Comparison of ENCODE assay signal across 10 mouse cellular contexts in genomic region chr2:17932932-17933790, GRCm38 (mm10).
DNase-seq lines count a peak whose midpoint lies in the region; ATAC-seq and TF ChIP-seq lines count a peak whose summit lies in the region.
"Had no signal": no experiment of that assay in that cellular context is flagged by ENCODE, and none has a peak within 500 bp of the region (broad histone marks: within the 10 kb centered on the region; RNA-seq: fewer than 3 reads in every experiment).

No protein-coding gene starts in this region.

- peak overlapping the region; percentile 79 for H3K27ac ChIP-seq in heart, embryonic 16.5 days (ENCODE audit: low read length)
- H3K27ac ChIP-seq in hindbrain, embryonic 12.5 days = peak overlapping the region; percentile 52; the same call in 1 of the 2 replicates
- H3K27ac ChIP-seq in midbrain, postnatal 0 days (ENCODE audit: low read depth, low read length) = no peak overlapping the region

- H3K4me2 ChIP-seq in heart, embryonic 16.5 days (ENCODE audit: low read depth, low read length) = peak overlapping the region; percentile 59
- H3K4me2 ChIP-seq in hindbrain, embryonic 12.5 days (replicated peaks) = peak overlapping the region; percentile 45
- peak overlapping the region; percentile 45 for H3K4me2 ChIP-seq in midbrain, postnatal 0 days (ENCODE audit: low read depth, low read length, poor library complexity, severe bottlenecking)

- 0 out of 2 replicates have a peak, but pooled peaks cover 4% of the 10 kb centered on the region for H3K9me3 ChIP-seq in heart, embryonic 16.5 days (replicated peaks; ENCODE audit: control insufficient read depth, low read length)
- H3K9me3 ChIP-seq in hindbrain, embryonic 12.5 days (replicated peaks) = no peaks in the 10 kb centered on the region
- no peaks in the 10 kb centered on the region for H3K9me3 ChIP-seq in midbrain, postnatal 0 days (ENCODE audit: low read length)

- no peak for TF ChIP-seq CTCF in midbrain, postnatal 0 days (IDR thresholded peaks at IDR 0.05)

- peak; percentile 43; the same call in 1 of the 2 replicates for ATAC-seq in heart, embryonic 16.5 days (replicated peaks; ENCODE audit: extremely low read depth, insufficient read depth, low FRiP score)
- ATAC-seq in hindbrain, embryonic 12.5 days (ENCODE audit: low FRiP score) = peak; percentile 65
- ATAC-seq in midbrain, postnatal 0 days (ENCODE audit: low FRiP score) = no peak

- peaks cover 12% of the 10 kb centered on the region for H3K4me1 ChIP-seq in heart, embryonic 16.5 days (ENCODE audit: control insufficient read depth, insufficient read depth, low read length)
- peaks cover 15% of the 10 kb centered on the region for H3K4me1 ChIP-seq in hindbrain, embryonic 12.5 days
- H3K4me1 ChIP-seq in midbrain, postnatal 0 days (ENCODE audit: insufficient read depth, low read length) = no peaks in the 10 kb centered on the region
- H3K4me1 ChIP-seq: megakaryocyte, embryonic 14.5 days had no signal

- H3K36me3 ChIP-seq in heart, embryonic 16.5 days (ENCODE audit: control insufficient read depth, insufficient read depth) = no peaks in the 10 kb centered on the region
- no peaks in the 10 kb centered on the region for H3K36me3 ChIP-seq in hindbrain, embryonic 12.5 days
- H3K36me3 ChIP-seq in midbrain, postnatal 0 days (ENCODE audit: insufficient read depth, low read length) = no peaks in the 10 kb centered on the region

- no peaks in the 10 kb centered on the region for H3K27me3 ChIP-seq in heart, embryonic 16.5 days (ENCODE audit: control insufficient read depth, insufficient read depth, low read length)
- no peaks in the 10 kb centered on the region for H3K27me3 ChIP-seq in hindbrain, embryonic 12.5 days
- H3K27me3 ChIP-seq in midbrain, postnatal 0 days (ENCODE audit: insufficient read depth, low read length) = no peaks in the 10 kb centered on the region
- H3K27me3 ChIP-seq: megakaryocyte, embryonic 14.5 days had no signal

- H3K9ac ChIP-seq in heart, embryonic 16.5 days (ENCODE audit: low read length) = peak overlapping the region; percentile 37; the same call in 1 of the 2 replicates
- peak overlapping the region; percentile 1; the same call in 1 of the 2 replicates for H3K9ac ChIP-seq in hindbrain, embryonic 12.5 days
- 0 out of 2 replicates have a peak overlapping the region, but pooled peaks have one; percentile 4 for H3K9ac ChIP-seq in midbrain, postnatal 0 days (replicated peaks; ENCODE audit: low read length, poor library complexity, severe bottlenecking)

- H3K4me3 ChIP-seq in heart, embryonic 16.5 days (ENCODE audit: low read length) = peak overlapping the region; percentile 27
- H3K4me3 ChIP-seq in hindbrain, embryonic 12.5 days = peak overlapping the region; percentile 5
- peak overlapping the region; percentile 20; the same call in 1 of the 2 replicates for H3K4me3 ChIP-seq in midbrain, postnatal 0 days (ENCODE audit: low read depth, low read length)
- H3K4me3 ChIP-seq: megakaryocyte, embryonic 14.5 days had no signal

- DNase-seq in heart, adult 8-10 months (ENCODE audit: low spot score) = no peak
- DNase-seq in embryo, embryonic 10.5 days (ENCODE audit: low spot score) = peak; percentile 75
- peak; percentile 26 for DNase-seq in midbrain, postnatal 0 days (ENCODE audit: low spot score)
- no peak for DNase-seq in adrenal gland, adult 8-10 months
- DNase-seq in right cerebral cortex, adult 18-20 months = no peak
- DNase-seq in kidney, postnatal 25 days = no peak
- DNase-seq: adrenal gland, adult 2 months had no signal

- WGBS in heart, embryonic 16.5 days = 38% methylated on average over 15 of the region's 15 CpGs
- 20% methylated on average over 15 of the region's 15 CpGs for WGBS in hindbrain, embryonic 12.5 days
- WGBS in midbrain, postnatal 0 days = 16% methylated on average over 15 of the region's 15 CpGs

Comparison
In these comparisons a context has a peak if more than half of its experiments do, and no peak if none do; other contexts are left out.
1. DNase-seq: peak in embryo, embryonic 10.5 days (single experiment) and midbrain, postnatal 0 days (single experiment); none in heart, adult 8-10 months (single experiment), adrenal gland, adult 8-10 months (single experiment), right cerebral cortex, adult 18-20 months (single experiment) and kidney, postnatal 25 days (0 of 2).
2. Peak in every context shown above with its lines, with median percentiles within 50 percentile points of each other: H3K4me2 ChIP-seq, H3K4me3 ChIP-seq and H3K9ac ChIP-seq.